Mouse (Mus musculus) midbrain, embryonic 14.5 days (tissue): ENCODE data around the gene Theg. TPM values are rescaled to one million over a fixed set of nuclear protein-coding genes. Genes with fewer than 3 reads are reported as not detected.

Source experiments
- ATAC-seq: fragments of 200-750 bp; cut with Nextera tagmentation; 2 replicates; pipeline ENCODE4 v1.8.0; 2017; ENCODE audit warnings: moderate number of reproducible peaks, moderate library complexity; ENCODE audit not compliant: low FRiP score, low TSS enrichment
- DNase-seq: peaks from one replicate; pipeline ENCODE4 v3.0.0-alpha.2; 2015
- H3K27ac ChIP-seq: fragments of 300-500 bp; sonication (generic); replicated peaks from 2 replicates; pipeline ENCODE4 v1.5.1; 2014; ENCODE audit warnings: mild to moderate bottlenecking, low read depth, low read length, moderate library complexity
- H3K27me3 ChIP-seq: fragments of 300-500 bp; sonication (generic); 2 replicates; pipeline ENCODE4 v1.6.1; 2014; ENCODE audit warnings: low read length, control low read depth, mixed read lengths; ENCODE audit not compliant: control insufficient read depth, insufficient read depth
- H3K36me3 ChIP-seq: fragments of 300-500 bp; sonication (generic); 2 replicates; pipeline ENCODE4 v1.6.1; 2014; ENCODE audit warnings: low read length, control low read depth; ENCODE audit not compliant: control insufficient read depth, insufficient read depth
- H3K4me1 ChIP-seq: fragments of 300-500 bp; sonication (generic); 2 replicates; pipeline ENCODE4 v1.6.1; 2014; ENCODE audit warnings: mild to moderate bottlenecking, antibody characterized with exemption, low read length, control low read depth; ENCODE audit not compliant: control insufficient read depth, insufficient read depth
- H3K4me2 ChIP-seq: fragments of 300-500 bp; sonication (generic); 2 replicates; pipeline ENCODE4 v1.6.1; 2014; ENCODE audit warnings: mild to moderate bottlenecking, low read length, moderate library complexity
- H3K4me3 ChIP-seq: fragments of 300-500 bp; sonication (generic); replicated peaks from 2 replicates; pipeline ENCODE4 v1.5.1; 2014; ENCODE audit warnings: low read depth, low read length
- H3K9ac ChIP-seq: fragments of 300-500 bp; sonication (generic); replicated peaks from 2 replicates; pipeline ENCODE4 v1.6.1; 2014; ENCODE audit warnings: mild to moderate bottlenecking, low read length, moderate library complexity
- H3K9me3 ChIP-seq: fragments of 300-500 bp; sonication (generic); 2 replicates; pipeline ENCODE4 v1.6.1; 2016; ENCODE audit warnings: low read length, control low read depth, mixed read lengths; ENCODE audit not compliant: control insufficient read depth
- WGBS: fragments of 180-500 bp; shearing (Covaris S2); extraction: QIAGEN DNeasy Blood & Tissue Kit; methylation state at CpG from one replicate; pipeline ENCODE4 v1.1.7; 2014; 5-methylcytosine and 5-hydroxymethylcytosine counted together
- polyA plus RNA-seq: library from polyadenylated mRNA; unstranded; fragments of >200 nt; fragmentation: Nextera tagmentation; extraction: Ambion mirVana; gene quantifications from 2 replicates; pipeline ENCODE4 v1.2.1, GENCODE M21; 2014

The Theg gene
- polyA plus RNA-seq, 1 experiment from 2014 or later, result not detected

GRCm38 (mm10) chr10:79585723-79586122, 1.4 kb downstream of the Theg start:
- H3K4me3 ChIP-seq, result no peak overlapping the region
- no peaks in the 10 kb centered on the region for H3K27me3 ChIP-seq
- no peaks in the 10 kb centered on the region for H3K9me3 ChIP-seq
- no peaks in the 10 kb centered on the region for H3K36me3 ChIP-seq
- WGBS, result 95% methylated on average over 5 of the region's 5 CpGs
- H3K4me1 ChIP-seq, result no peaks in the 10 kb centered on the region
- H3K9ac ChIP-seq, result no peak overlapping the region
- ATAC-seq (no peak), DNase-seq (no peak)
- H3K27ac ChIP-seq, result no peak overlapping the region
- no peak overlapping the region for H3K4me2 ChIP-seq

DNA sequence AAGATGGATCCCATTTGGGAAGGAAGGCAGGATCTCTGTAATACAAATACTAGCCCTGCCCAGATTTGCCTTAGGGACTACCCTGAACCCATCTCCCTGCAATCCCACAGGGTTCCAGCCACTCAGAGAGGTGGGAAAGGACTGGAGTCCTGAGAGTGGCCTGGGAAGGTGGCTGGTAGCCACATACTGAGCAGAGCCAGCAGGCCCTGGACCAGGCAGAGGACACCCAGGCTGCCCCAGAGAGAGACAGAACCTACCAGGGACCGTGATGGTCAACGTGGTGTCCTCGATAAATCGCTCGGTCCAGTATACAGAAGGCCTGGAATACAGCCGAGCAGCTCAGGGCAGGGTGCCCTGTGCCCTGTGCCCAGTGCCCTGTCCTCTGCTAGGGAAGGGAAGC, 2.0 kb downstream of the Theg start:
- H3K27me3 ChIP-seq, result no peaks in the 10 kb centered on the region
- 93% methylated on average over 6 of the region's 6 CpGs for WGBS
- H3K4me2 ChIP-seq, result no peak overlapping the region
- no peaks in the 10 kb centered on the region for H3K9me3 ChIP-seq
- ATAC-seq (no peak), DNase-seq (no peak)
- H3K36me3 ChIP-seq, result no peaks in the 10 kb centered on the region
- no peak overlapping the region for H3K27ac ChIP-seq
- H3K4me1 ChIP-seq, result no peaks in the 10 kb centered on the region
- H3K9ac ChIP-seq, result no peak overlapping the region
- H3K4me3 ChIP-seq, result no peak overlapping the region

DNA sequence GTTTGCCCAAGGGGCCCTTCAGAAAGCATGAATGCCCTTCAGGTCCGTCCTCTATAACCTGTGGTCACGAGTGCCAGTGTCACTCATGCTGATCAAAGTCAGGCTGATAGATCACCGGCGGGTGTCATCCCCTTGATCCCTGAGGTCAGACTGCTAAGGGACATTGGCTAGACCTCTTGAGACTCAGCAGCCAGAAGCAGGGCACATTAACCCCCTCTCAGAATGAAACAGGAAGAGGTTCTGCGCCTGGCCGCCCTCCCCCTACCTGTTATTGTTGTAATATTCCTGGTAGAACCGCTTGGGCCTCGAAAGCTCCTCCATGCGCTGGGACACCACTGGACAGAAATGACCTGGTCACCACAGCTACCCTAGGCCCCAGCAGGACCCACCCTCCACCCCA, 2.7 kb downstream of the Theg start:
- Histone ChIP-seq H3K36me3 (no peaks in the 10 kb centered on the region), H3K4me2 (no peak overlapping the region), H3K9me3 (no peaks in the 10 kb centered on the region), H3K27ac (no peak overlapping the region), H3K27me3 (no peaks in the 10 kb centered on the region), H3K4me3 (no peak overlapping the region), H3K4me1 (no peaks in the 10 kb centered on the region), H3K9ac (no peak overlapping the region)
- ATAC-seq (no peak), DNase-seq (no peak)
- WGBS, result 85% methylated on average over 9 of the region's 9 CpGs

DNA sequence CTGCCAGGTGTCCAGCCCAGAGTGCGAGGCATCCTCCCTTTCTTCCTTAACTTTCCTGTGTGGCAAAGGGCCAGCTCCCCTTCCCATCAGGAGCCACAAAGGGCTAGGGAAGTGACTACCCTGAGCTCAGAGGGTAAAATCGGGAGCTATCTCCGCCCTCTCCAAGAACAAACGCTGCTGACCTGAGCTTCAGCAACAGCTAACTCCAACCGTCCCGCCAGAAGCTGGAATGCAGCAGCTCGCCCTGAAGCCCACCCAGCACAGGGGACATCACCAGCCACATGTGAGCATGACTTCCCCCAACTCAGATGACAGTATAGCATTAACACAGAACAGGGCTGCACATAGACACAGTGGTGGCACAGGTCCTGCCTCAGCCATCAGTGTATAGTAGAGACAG, 3.1 kb downstream of the Theg start:
- no peak overlapping the region for H3K9ac ChIP-seq
- no peak for DNase-seq
- ATAC-seq, result no peak
- no peaks in the 10 kb centered on the region for H3K9me3 ChIP-seq
- H3K4me1 ChIP-seq, result no peaks in the 10 kb centered on the region
- no peak overlapping the region for H3K4me3 ChIP-seq
- no peak overlapping the region for H3K27ac ChIP-seq
- H3K4me2 ChIP-seq, result no peak overlapping the region
- 71% methylated on average over 7 of the region's 7 CpGs for WGBS
- H3K27me3 ChIP-seq, result no peaks in the 10 kb centered on the region
- H3K36me3 ChIP-seq, result no peaks in the 10 kb centered on the region

GRCm38 (mm10) chr10:79581501-79581900, 5.6 kb downstream of the Theg start:
- Histone ChIP-seq H3K9me3 (no peaks in the 10 kb centered on the region), H3K9ac (no peak overlapping the region), H3K27me3 (no peaks in the 10 kb centered on the region), H3K36me3 (no peaks in the 10 kb centered on the region), H3K4me2 (no peak overlapping the region), H3K27ac (no peak overlapping the region), H3K4me3 (no peak overlapping the region), H3K4me1 (no peaks in the 10 kb centered on the region)
- no peak for DNase-seq
- 89% methylated on average over 8 of the region's 8 CpGs for WGBS
- no peak for ATAC-seq

DNA sequence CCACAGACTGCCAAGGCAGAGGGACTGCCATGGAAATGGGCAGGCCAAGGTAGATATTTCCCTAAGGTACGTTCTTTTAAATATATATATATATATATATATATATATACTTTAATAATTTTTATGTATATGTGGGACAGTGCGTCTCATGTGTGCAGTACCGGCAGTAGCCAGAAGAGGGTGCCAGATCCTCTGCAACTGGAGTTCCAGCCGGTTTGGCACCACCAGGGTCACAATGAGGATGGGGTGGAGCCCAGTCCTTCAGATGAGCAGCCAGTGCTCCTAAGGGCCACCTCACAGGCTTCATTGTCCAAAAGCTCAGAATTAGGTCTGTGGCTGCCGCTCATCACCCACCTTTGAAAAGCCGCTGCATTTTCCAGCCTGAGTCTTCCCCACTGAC, 6.3 kb downstream of the Theg start:
- ATAC-seq (no peak), DNase-seq (peak; percentile 63)
- H3K4me3 ChIP-seq, result no peak overlapping the region
- WGBS, result 46% methylated on average over 6 of the region's 6 CpGs
- H3K36me3 ChIP-seq, result no peaks in the 10 kb centered on the region
- no peaks in the 10 kb centered on the region for H3K9me3 ChIP-seq
- no peak overlapping the region for H3K4me2 ChIP-seq
- H3K27ac ChIP-seq, result no peak overlapping the region
- H3K4me1 ChIP-seq, result no peaks in the 10 kb centered on the region
- no peak overlapping the region for H3K9ac ChIP-seq
- no peaks in the 10 kb centered on the region for H3K27me3 ChIP-seq

- no peak for ATAC-seq
- Histone ChIP-seq H3K27me3 (no peaks in the 10 kb centered on the region), H3K27ac (no peak overlapping the region), H3K4me1 (no peaks in the 10 kb centered on the region), H3K9ac (no peak overlapping the region), H3K4me2 (no peak overlapping the region), H3K36me3 (no peaks in the 10 kb centered on the region), H3K9me3 (no peaks in the 10 kb centered on the region), H3K4me3 (no peak overlapping the region)
- no peak for DNase-seq
- 64% methylated on average over 7 of the region's 7 CpGs for WGBS
These were observed 6.8 kb downstream of the Theg start for GRCm38 (mm10) chr10:79580356-79580755.

DNA sequence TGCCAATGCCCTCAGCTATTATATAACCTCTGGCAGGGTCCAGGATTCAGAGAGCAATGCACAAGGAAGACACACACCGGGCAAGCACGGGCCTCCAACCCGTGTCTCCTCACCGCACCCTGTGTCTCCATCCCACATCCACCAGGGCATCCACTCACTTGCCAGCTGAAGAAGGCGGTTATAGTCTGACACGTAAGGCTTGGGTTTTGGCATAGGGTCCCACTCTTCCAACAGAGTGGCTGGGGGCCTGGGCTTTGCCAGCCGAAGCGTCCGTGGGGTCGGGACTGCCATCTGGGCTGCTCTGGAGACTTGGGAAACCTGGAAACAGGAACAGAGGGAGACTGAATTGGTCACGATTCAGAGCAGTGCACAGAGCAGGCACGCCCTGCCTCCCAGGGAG, 7.3 kb downstream of the Theg start:
- Histone ChIP-seq H3K4me2 (no peak overlapping the region), H3K9ac (no peak overlapping the region), H3K9me3 (no peaks in the 10 kb centered on the region), H3K27me3 (no peaks in the 10 kb centered on the region), H3K36me3 (no peaks in the 10 kb centered on the region), H3K4me1 (no peaks in the 10 kb centered on the region), H3K27ac (no peak overlapping the region), H3K4me3 (no peak overlapping the region)
- ATAC-seq (no peak), DNase-seq (no peak)
- 75% methylated on average over 12 of the region's 12 CpGs for WGBS

GRCm38 (mm10) chr10:79578891-79579290, 8.2 kb downstream of the Theg start:
- 79% methylated on average over 7 of the region's 7 CpGs for WGBS
- H3K4me3 ChIP-seq, result no peak overlapping the region
- no peak overlapping the region for H3K9ac ChIP-seq
- H3K27ac ChIP-seq, result no peak overlapping the region
- no peaks in the 10 kb centered on the region for H3K36me3 ChIP-seq
- ATAC-seq (no peak), DNase-seq (no peak)
- H3K27me3 ChIP-seq, result no peaks in the 10 kb centered on the region
- H3K4me2 ChIP-seq, result no peak overlapping the region
- H3K9me3 ChIP-seq, result no peaks in the 10 kb centered on the region
- H3K4me1 ChIP-seq, result no peaks in the 10 kb centered on the region
